Mouse (Mus musculus) hindbrain, embryonic 11.5 days (tissue): ENCODE results near the gene Fntb. TPM values are rescaled to one million over a fixed set of nuclear protein-coding genes. Genes with fewer than 3 reads are reported as not detected.
A peak's percentile ranks its signal among the peaks of the same experiment; 100 is the strongest.
"Not testable (repeated sequence)": the region's sequence is repeated elsewhere in the genome, so short reads cannot be mapped to it uniquely, and the experiment has no call there.

Experiments used
- ATAC-seq: fragments of 200-750 bp; cut with Nextera tagmentation; 2 replicates; pipeline ENCODE4 v1.8.0; 2017; ENCODE audit warnings: mild to moderate bottlenecking, moderate TSS enrichment, moderate library complexity; ENCODE audit not compliant: low FRiP score
- DNase-seq: peaks from one replicate; pipeline ENCODE4 v3.0.0-alpha.2; 2015; ENCODE audit warnings: low spot score
- H3K27ac ChIP-seq: fragments of 300-500 bp; sonication (generic); 2 replicates; pipeline ENCODE4 v1.5.1; 2014; ENCODE audit warnings: mild to moderate bottlenecking, low read depth, low read length
- H3K27me3 ChIP-seq: fragments of 300-500 bp; sonication (generic); 2 replicates; pipeline ENCODE4 v1.6.1; 2014; ENCODE audit warnings: mild to moderate bottlenecking, low read length, moderate library complexity, mixed read lengths; ENCODE audit not compliant: control insufficient read depth, insufficient read depth
- H3K36me3 ChIP-seq: fragments of 300-500 bp; sonication (generic); 2 replicates; pipeline ENCODE4 v1.6.1; 2014; ENCODE audit warnings: mild to moderate bottlenecking, low read length, moderate library complexity, mixed read lengths; ENCODE audit not compliant: control insufficient read depth, insufficient read depth
- H3K4me1 ChIP-seq: fragments of 300-500 bp; sonication (generic); replicated peaks from 2 replicates; pipeline ENCODE4 v1.6.1; 2014; ENCODE audit warnings: low read length, mixed read lengths; ENCODE audit not compliant: control insufficient read depth, insufficient read depth
- H3K4me2 ChIP-seq: fragments of 300-500 bp; sonication (generic); replicated peaks from 2 replicates; pipeline ENCODE4 v1.6.1; 2014; ENCODE audit warnings: mild to moderate bottlenecking, low read depth, low read length
- H3K4me3 ChIP-seq: fragments of 300-500 bp; sonication (generic); 2 replicates; pipeline ENCODE4 v1.5.1; 2014; ENCODE audit warnings: low read depth, low read length
- H3K9ac ChIP-seq: fragments of 300-500 bp; sonication (generic); 2 replicates; pipeline ENCODE4 v1.6.1; 2014; ENCODE audit warnings: low read depth, low read length
- H3K9me3 ChIP-seq: fragments of 300-500 bp; sonication (generic); 2 replicates; pipeline ENCODE4 v1.6.1; 2016; ENCODE audit warnings: low read length; ENCODE audit not compliant: control insufficient read depth
- whole genome bisulfite sequencing: fragments of 180-500 bp; shearing (Covaris S2); extraction: QIAGEN DNeasy Blood & Tissue Kit; methylation state at CpG from one replicate; pipeline ENCODE4 v1.1.7; 2014; 5-methylcytosine and 5-hydroxymethylcytosine counted together
- polyA plus RNA-seq: library from polyadenylated mRNA; unstranded; fragments of >200 nt; fragmentation: Nextera tagmentation; extraction: Ambion mirVana; gene quantifications from 2 replicates; pipeline ENCODE4 v1.2.1, GENCODE M21; 2014

Fntb gene
- polyA plus RNA-seq, 1 experiment from 2014 or later: 42.5 TPM

DNA sequence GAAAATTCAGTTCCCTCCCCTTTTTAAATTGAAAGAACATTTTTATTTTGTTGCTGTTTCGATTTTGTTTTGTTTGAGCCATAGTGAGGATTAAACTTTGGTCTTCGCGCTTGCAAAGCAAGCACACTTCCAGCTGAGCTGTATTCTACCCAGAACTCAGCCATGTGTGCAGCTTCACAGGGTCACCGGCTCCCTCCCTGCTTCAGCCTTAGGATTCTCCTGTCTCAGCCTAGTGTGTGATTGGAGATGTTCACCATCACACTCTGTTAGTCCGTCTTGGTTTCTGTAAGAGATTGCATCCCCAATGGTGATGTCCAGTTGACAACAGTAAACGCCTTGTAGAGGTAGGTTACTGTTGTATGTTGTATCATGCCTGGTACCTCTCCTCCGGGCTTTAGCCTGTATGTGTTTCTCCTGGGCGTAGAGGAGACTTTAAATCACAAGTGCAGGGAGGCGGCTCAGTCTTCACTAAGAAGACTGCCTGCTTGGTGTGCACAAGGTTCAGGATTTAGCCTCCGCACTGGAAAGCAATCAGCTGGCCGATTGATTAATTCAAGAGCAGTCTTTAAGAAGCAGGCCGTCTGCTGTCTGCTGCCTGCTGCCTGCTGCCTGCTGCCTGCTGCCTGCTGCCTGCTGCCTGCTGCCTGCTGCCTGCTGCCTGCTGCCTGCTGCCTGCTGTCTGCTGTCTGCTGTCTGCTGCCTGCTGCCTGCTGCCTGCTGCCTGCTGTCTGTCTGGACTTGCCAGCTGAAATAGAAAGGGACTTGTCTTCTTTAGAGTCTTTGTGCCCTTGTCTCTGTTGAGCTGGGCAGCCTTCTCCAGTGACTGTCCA is 15.5 kb downstream of the Fntb start:
- no peaks in the 10 kb centered on the region for H3K9me3 ChIP-seq
- WGBS: 75% methylated on average over 12 of the region's 12 CpGs
- ATAC-seq (0 out of 2 replicates have a peak, but pooled peaks have one; percentile 54), DNase-seq (peak; percentile 27)
- H3K4me2 ChIP-seq: no peak overlapping the region
- H3K4me3 ChIP-seq: no peak overlapping the region
- peak overlapping the region; percentile 36; the same call in 1 of the 2 replicates for H3K27ac ChIP-seq
- no peak overlapping the region for H3K9ac ChIP-seq
- H3K27me3 ChIP-seq: no peaks in the 10 kb centered on the region
- no peaks in the 10 kb centered on the region for H3K36me3 ChIP-seq
- no peaks in the 10 kb centered on the region for H3K4me1 ChIP-seq

DNA sequence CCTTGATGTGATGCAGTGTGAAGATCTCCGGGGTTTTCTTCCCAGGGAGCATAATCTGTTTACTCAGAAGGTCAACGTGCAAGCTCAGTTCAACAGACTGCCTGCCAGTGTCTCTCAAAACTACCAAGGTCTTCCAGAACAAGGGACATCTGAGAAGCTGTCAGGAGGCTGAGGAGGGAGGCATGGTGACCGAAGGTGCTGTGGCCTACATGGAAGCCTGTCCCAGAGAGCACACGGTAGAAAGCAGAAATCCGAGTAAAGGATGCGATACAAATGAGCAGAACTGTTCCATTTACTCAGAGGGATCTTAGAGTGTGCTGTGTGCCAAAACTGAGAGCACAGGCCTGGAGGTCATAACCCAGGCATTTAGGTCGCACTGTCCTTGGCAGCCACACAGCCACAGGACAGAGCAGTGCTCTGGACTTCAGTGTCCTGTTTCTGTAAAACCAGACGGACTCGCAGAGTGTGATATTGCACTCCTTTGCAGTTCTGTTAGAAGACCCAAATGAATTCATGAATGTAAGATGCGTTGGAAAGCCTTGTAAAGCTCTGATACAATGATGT is 18.7 kb downstream of the Fntb start:
- no peak overlapping the region for H3K27ac ChIP-seq
- whole genome bisulfite sequencing: 71% methylated on average over 10 of the region's 10 CpGs

DNA sequence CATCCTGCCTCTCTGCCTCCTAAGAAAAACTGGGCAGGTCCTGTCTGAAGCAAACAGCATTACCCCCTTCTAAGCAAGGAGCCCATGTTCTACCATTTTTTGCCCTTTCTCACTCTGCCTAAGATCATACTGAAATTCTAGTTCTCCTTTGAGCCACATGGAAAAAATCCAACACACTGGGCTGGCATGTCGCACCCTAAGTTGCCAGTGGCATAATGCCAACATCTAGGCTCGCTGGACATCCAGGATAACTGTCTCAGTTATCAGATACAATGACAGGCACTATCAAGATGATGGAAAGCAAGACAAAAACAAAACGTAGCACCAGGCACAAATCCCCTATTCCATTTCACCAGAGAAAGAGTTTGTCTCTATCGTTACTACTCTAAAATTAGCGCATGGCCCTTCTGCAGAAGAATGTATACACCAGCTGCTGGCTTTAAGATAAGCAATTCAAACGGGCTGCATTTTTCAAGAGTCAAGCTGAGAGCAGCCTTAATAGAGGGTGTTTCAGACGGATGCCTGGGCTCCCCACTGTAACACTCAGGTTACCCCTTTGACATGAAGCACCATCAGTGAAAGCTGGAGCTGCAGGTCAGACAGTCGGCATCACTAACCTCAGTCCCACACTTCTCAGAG is 25.2 kb downstream of the Fntb start:
- no peak for DNase-seq
- 74% methylated on average over 8 of the region's 8 CpGs for WGBS

More for the DNA sequence above, 18.7 kb downstream of the Fntb start:
- Histone ChIP-seq H3K36me3 (no peaks in the 10 kb centered on the region), H3K9me3 (no peaks in the 10 kb centered on the region), H3K4me3 (no peak overlapping the region), H3K4me2 (no peak overlapping the region), H3K9ac (no peak overlapping the region), H3K4me1 (no peaks in the 10 kb centered on the region), H3K27me3 (no peaks in the 10 kb centered on the region)
- ATAC-seq (no peak), DNase-seq (no peak)

DNA sequence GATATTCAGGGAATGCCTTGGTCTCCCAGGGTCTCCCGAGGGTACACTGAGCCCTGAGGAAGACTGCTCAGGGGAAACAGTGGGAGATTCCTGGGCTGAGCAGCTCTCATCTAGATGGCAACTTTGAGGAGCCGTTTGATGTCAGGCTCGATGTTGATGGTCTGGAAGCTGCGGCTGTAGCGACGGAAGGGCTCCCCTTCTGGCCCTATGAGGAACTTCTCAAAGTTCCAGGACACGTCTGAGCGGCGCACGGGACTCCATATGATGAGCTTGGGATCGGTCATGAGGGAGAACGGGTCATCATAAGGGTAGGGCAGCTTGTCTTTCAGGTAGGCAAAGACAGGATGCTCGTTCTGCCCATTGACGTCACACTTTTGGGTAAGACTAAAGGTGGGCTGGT is 27.2 kb downstream of the Fntb start:
- not testable (repeated sequence) for DNase-seq, H3K27me3 ChIP-seq, H3K9ac ChIP-seq, H3K27ac ChIP-seq, H3K9me3 ChIP-seq, H3K4me1 ChIP-seq, H3K36me3 ChIP-seq, H3K4me3 ChIP-seq, H3K4me2 ChIP-seq, ATAC-seq
- 50% methylated on average over 14 of the region's 14 CpGs for WGBS

More for the DNA sequence above, 25.2 kb downstream of the Fntb start:
- Histone ChIP-seq H3K4me3 (no peak overlapping the region), H3K27ac (no peak overlapping the region), H3K4me1 (no peaks in the 10 kb centered on the region), H3K36me3 (no peaks in the 10 kb centered on the region), H3K4me2 (no peak overlapping the region), H3K9ac (no peak overlapping the region), H3K9me3 (no peaks in the 10 kb centered on the region), H3K27me3 (no peaks in the 10 kb centered on the region)
- no peak for ATAC-seq

DNA sequence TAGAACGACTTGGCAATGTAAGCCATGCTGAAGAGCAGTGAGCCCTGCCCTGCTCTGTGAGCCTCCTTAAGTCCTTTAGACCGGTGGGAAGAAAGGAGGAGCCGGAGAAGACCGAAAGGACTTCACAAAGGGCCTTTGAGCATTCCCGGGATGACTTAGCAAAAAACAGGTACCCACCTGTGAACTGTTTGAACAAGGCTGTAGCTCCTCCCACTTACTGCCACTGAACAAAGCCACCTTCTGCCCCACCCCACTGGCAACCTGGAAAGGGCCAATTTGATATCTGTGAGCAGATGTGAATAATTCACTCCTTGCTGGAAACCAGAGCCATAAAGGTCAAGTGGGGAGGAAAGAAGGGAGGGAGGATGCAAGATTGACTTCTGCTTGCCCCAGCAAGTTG is 30.0 kb downstream of the Fntb start, which contains the start of gene Gpx2:
TSS of gene Gpx2 (minus strand) at position 205 of the 400 bp plus-strand sequence.
- no peak within 1 kb of the TSS for H3K4me3 ChIP-seq
- no peak within 1 kb of the TSS for H3K27ac ChIP-seq
- no peaks in the 10 kb centered on the region for H3K36me3 ChIP-seq
- ATAC-seq (no peak), DNase-seq (no peak)
- H3K9ac ChIP-seq: no peak within 1 kb of the TSS
- no peaks in the 10 kb centered on the region for H3K4me1 ChIP-seq
- H3K4me2 ChIP-seq: no peak within 1 kb of the TSS
- H3K9me3 ChIP-seq: no peaks in the 10 kb centered on the region
- H3K27me3 ChIP-seq: no peaks in the 10 kb centered on the region
- WGBS: 78% methylated on average over 5 of the region's 5 CpGs

DNA sequence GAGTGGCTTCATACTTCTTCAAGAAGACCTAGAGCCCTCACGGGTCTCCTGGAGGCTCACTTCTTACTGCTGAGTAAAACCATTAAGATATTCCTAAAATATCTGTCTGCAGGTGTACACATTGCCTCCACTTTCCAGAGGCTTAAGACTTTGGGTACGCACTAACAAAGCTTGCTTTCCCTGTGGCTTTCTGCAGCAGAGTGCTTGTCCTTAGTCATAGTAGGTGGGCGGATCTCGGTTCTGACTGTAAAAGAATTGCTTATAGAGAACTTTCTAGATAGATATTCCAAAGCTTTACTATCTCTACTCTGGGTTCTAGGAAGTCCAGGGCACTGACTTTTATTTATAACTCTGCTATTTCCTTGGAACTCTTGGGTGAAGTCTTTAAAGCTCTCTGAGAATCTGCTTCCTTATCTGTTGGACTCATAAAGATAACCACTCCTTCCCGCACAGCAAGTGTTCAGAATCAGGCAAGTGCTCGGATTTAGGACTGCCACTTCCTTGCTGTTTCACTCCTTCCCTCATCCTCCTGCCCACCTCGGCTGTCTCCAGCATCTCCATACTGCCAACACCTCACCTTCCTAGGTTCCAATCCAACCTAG is 31.6 kb downstream of the Fntb start:
- no peaks in the 10 kb centered on the region for H3K27me3 ChIP-seq
- H3K27ac ChIP-seq: no peak overlapping the region
- H3K36me3 ChIP-seq: no peaks in the 10 kb centered on the region
- DNase-seq (no peak), ATAC-seq (no peak)
- H3K9ac ChIP-seq: no peak overlapping the region
- H3K4me3 ChIP-seq: no peak overlapping the region
- WGBS: 89% methylated on average over 7 of the region's 7 CpGs
- H3K4me1 ChIP-seq: no peaks in the 10 kb centered on the region
- H3K9me3 ChIP-seq: no peaks in the 10 kb centered on the region
- no peak overlapping the region for H3K4me2 ChIP-seq

DNA sequence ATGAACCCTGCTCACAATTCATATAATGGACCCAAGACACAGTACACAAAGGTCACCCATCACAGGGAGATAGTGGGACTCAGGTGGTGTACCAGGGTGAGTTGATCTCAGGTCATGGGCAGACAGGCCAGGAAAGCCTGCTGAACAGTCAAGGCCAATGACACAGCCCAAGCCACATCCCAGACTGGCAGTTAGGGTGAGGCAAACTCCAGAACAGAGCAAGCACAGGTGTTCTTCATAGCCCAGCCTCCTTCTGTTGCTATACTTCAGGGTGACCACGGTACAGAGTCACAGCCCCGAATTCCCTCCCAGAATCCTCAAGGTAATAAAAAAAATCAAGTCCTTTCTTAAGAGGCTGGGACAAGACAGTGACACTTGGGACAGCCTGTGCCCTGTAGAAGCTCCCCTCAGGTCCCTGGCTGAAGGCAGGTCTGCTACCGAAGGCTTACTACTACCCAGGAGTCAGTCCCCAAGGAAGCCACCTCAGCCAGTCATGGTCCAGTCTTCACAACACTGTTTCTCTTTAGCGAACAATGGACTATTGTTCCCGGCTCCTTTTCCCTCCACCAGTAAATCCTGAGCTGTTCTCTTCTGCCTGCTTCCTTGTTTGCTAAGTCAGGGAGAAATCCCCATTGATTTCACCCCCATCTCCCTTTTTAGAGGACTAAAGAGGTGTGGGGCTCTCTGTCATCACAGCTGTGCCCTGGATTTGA is 32.8 kb downstream of the Fntb start:
- Histone ChIP-seq H3K4me3 (no peak overlapping the region), H3K4me1 (no peaks in the 10 kb centered on the region), H3K9me3 (no peaks in the 10 kb centered on the region), H3K27ac (no peak overlapping the region), H3K4me2 (no peak overlapping the region), H3K9ac (no peak overlapping the region), H3K27me3 (no peaks in the 10 kb centered on the region), H3K36me3 (no peaks in the 10 kb centered on the region)
- WGBS: 69% methylated on average over 5 of the region's 5 CpGs
- DNase-seq (no peak), ATAC-seq (no peak)

DNA sequence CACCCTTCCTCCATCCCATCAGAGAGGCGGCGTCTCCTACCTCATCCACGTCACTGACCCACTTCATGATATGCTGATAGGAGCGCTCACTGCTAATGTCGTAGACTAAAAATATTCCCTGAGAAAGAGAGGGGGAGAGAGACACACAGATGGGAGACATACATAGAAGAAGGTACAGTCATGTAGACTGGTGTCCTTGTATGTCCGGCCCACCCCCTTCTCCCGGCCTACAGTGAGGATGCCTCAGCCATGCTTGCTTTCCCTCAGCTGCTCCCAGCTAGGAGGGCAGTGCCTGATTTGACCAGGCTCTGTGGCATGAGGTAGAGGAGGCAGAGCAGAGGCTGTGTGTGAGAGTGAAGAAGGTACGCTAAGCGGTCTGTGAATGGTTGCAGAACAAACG is 37.6 kb downstream of the Fntb start:
- Histone ChIP-seq H3K9me3 (no peaks in the 10 kb centered on the region), H3K36me3 (no peaks in the 10 kb centered on the region), H3K27ac (no peak overlapping the region), H3K4me1 (no peaks in the 10 kb centered on the region), H3K27me3 (no peaks in the 10 kb centered on the region), H3K4me2 (no peak overlapping the region), H3K9ac (no peak overlapping the region), H3K4me3 (no peak overlapping the region)
- 95% methylated on average over 10 of the region's 10 CpGs for WGBS
- ATAC-seq (no peak), DNase-seq (no peak)
